Mouse (Mus musculus) embryonic facial prominence, embryonic 12.5 days (tissue): Measurements from ENCODE around the gene Ceacam13. TPM values are rescaled to one million over a fixed set of nuclear protein-coding genes. Genes with fewer than 3 reads are reported as not detected.
"Not testable (repeated sequence)": the region's sequence is repeated elsewhere in the genome, so short reads cannot be mapped to it uniquely, and the experiment has no call there.

Source experiments
- ATAC-seq: fragments of 200-750 bp; cut with Nextera tagmentation; 2 replicates; pipeline ENCODE4 v1.8.0; 2017; ENCODE audit not compliant: insufficient number of reproducible peaks, insufficient read depth, low FRiP score, low TSS enrichment
- H3K27ac ChIP-seq: fragments of 300-500 bp; sonication (generic); 2 replicates; pipeline ENCODE4 v1.5.1; 2016; ENCODE audit warnings: mild to moderate bottlenecking
- H3K27me3 ChIP-seq: fragments of 300-500 bp; sonication (generic); 2 replicates; pipeline ENCODE4 v1.6.1; 2016; ENCODE audit warnings: mild to moderate bottlenecking, moderate library complexity
- H3K36me3 ChIP-seq: fragments of 300-500 bp; sonication (generic); 2 replicates; pipeline ENCODE4 v1.6.1; 2016; ENCODE audit warnings: mild to moderate bottlenecking
- H3K4me1 ChIP-seq: fragments of 300-500 bp; sonication (generic); 2 replicates; pipeline ENCODE4 v1.6.1; 2016
- H3K4me2 ChIP-seq: fragments of 300-500 bp; sonication (generic); replicated peaks from 2 replicates; pipeline ENCODE4 v1.6.1; 2016; ENCODE audit warnings: mild to moderate bottlenecking, moderate library complexity
- H3K4me3 ChIP-seq: fragments of 300-500 bp; sonication (generic); 2 replicates; pipeline ENCODE4 v1.5.1; 2016; ENCODE audit warnings: mild to moderate bottlenecking
- H3K9ac ChIP-seq: fragments of 300-500 bp; sonication (generic); 2 replicates; pipeline ENCODE4 v1.6.1; 2016; ENCODE audit warnings: mild to moderate bottlenecking, moderate library complexity
- H3K9me3 ChIP-seq: fragments of 300-500 bp; sonication (generic); 2 replicates; pipeline ENCODE4 v1.6.1; 2016; ENCODE audit warnings: mild to moderate bottlenecking, moderate library complexity
- WGBS: fragments of 180-500 bp; shearing (Covaris S2); methylation state at CpG from one replicate; pipeline ENCODE4 v1.1.7; 2016; 5-methylcytosine and 5-hydroxymethylcytosine counted together
- microRNA-seq: library from miRNA; unstranded; fragments of <30 nt; microRNA quantifications from one replicate; pipeline ENCODE4, GENCODE M21; 2017
- polyA plus RNA-seq: library from polyadenylated mRNA; unstranded; fragments of >200 nt; fragmentation: Nextera tagmentation; extraction: Ambion mirVana; gene quantifications from 2 replicates; pipeline ENCODE4 v1.2.1, GENCODE M21; 2016

The Ceacam13 gene
- not detected in 2 replicates for polyA plus RNA-seq

DNA sequence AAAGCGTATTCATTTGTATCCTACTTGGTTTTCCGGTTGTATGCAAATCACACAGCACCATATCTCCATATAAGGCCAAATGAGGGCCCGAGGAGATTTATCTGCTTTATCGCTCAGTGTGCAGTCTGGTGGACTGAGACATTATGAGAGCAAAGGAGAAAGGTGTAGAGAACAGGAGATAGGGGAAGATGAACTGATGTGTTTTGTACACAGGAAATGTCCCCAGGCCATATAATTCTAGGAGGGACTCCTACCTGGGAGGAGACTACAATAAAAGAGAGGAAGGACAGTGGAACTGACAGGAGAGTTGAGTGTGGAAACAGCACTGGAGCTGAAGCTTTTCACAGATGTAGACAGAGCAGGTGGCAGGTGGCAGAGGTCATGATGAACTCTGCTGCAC lies at the start of gene Ceacam13:
Gene Ceacam13, plus strand, starts transcription at position 301 of the 400 bp plus-strand sequence.
- Histone ChIP-seq H3K27ac (no peak within 1 kb of the TSS), H3K4me1 (no peaks in the 10 kb centered on the region), H3K36me3 (no peaks in the 10 kb centered on the region), H3K27me3 (no peaks in the 10 kb centered on the region), H3K9me3 (peaks cover 25% of the 10 kb centered on the region), H3K4me2 (no peak within 1 kb of the TSS), H3K4me3 (no peak within 1 kb of the TSS), H3K9ac (no peak within 1 kb of the TSS)
- 71% methylated on average over 4 of the region's 4 CpGs for WGBS
- ATAC-seq, result no peak

- no peak within 1 kb of the TSS for H3K27ac ChIP-seq
- no peaks in the 10 kb centered on the region for H3K4me1 ChIP-seq
- H3K36me3 ChIP-seq, result no peaks in the 10 kb centered on the region
- WGBS, result 84% methylated on average over 4 of the region's 4 CpGs
- no peak for ATAC-seq
- no peak within 1 kb of the TSS for H3K4me3 ChIP-seq
- H3K4me2 ChIP-seq, result no peak within 1 kb of the TSS
- no peak within 1 kb of the TSS for H3K9ac ChIP-seq
- H3K27me3 ChIP-seq, result no peaks in the 10 kb centered on the region
- H3K9me3 ChIP-seq, result peaks cover 28% of the 10 kb centered on the region
Observed at GRCm38 (mm10) chr7:17971824-17972223, 37.9 kb upstream of the Ceacam13 start, which contains the start of gene Ceacam11. TSS of gene Ceacam11 (plus strand) at chr7:17972124.

DNA sequence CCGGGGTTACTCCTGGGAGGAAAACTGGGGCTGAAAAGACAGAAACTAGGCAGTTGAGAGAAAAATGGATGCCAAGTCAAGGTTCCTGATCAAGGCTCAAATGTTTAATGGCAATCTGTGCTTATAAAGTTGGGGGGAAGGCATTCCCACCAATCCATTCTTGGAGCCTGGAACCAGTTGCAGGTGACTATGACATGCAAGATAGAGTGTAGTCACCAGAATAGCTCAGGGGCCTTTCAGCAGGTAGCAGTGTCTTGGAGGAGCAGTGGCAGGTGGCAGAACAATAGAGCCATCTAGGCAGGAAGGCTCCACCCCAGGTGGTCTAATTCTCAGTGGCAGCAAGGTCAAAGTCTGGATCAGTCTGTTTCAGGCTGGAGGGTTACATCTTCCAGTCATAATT lies 8.6 kb upstream of the Ceacam13 start:
- H3K27ac ChIP-seq, H3K36me3 ChIP-seq, H3K4me3 ChIP-seq, H3K27me3 ChIP-seq, H3K9me3 ChIP-seq, ATAC-seq, H3K4me2 ChIP-seq, H3K9ac ChIP-seq, H3K4me1 ChIP-seq: not testable (repeated sequence)
- WGBS, result 89% methylated on average over 1 of the region's 1 CpGs

DNA sequence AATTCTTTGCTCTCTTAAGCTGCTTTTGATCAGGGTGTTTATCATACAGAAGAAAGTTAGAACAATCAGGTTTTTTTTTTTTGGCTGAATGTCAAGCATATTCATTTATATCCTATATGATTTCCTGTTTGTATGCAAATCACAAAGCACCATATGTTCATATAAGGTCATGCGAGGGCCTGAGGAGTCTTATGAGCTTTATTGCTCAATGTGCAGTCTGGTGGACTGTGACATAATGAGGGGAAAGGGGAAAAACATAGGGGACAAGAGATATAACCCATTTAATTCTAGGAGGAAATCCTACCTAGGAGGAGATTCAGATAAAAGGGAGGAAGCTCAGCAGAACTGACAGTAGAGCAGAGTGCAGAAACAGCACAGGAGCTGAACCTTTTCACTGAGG lies 55.9 kb downstream of the Ceacam13 start, which contains the start of gene Ceacam12:
Gene Ceacam12, plus strand, starts transcription at position 301 of the 400 bp plus-strand sequence.
- Histone ChIP-seq H3K9me3 (peaks cover 32% of the 10 kb centered on the region), H3K27me3 (no peaks in the 10 kb centered on the region), H3K4me3 (no peak within 1 kb of the TSS), H3K4me1 (no peaks in the 10 kb centered on the region), H3K9ac (no peak within 1 kb of the TSS), H3K27ac (no peak within 1 kb of the TSS), H3K4me2 (no peak within 1 kb of the TSS), H3K36me3 (no peaks in the 10 kb centered on the region)
- ATAC-seq, result no peak
- 69% methylated on average over 1 of the region's 1 CpGs for WGBS

Small RNAs within 50 kb of the gene (microRNA-seq; reads per million reads assigned to microRNA genes)
- not detected for gene Gm22414

Other genes starting within 250 kb of the Ceacam13 start
- not detected in 2 replicates for gene Ceacam14, start 197.3 kb upstream of the Ceacam13 start, polyA plus RNA-seq
- not detected in 2 replicates for gene Gm5155, start 138.1 kb upstream of the Ceacam13 start, polyA plus RNA-seq
- not detected in 2 replicates for gene Ceacam11, start 37.8 kb upstream of the Ceacam13 start, polyA plus RNA-seq
- not detected in 2 replicates for gene Ceacam12, start 56.0 kb downstream of the Ceacam13 start, polyA plus RNA-seq
- gene Igfl3, start 166.6 kb downstream of the Ceacam13 start, polyA plus RNA-seq, result not detected in 2 replicates
- gene Mill1, start 235.5 kb downstream of the Ceacam13 start, polyA plus RNA-seq, result not detected in 2 replicates